Mouse (Mus musculus) left cerebral cortex, postnatal 4 days (tissue): ENCODE measurements around the gene Kif24. TPM values are rescaled to one million over a fixed set of nuclear protein-coding genes. Genes with fewer than 3 reads are reported as not detected.

Source experiments
- DNase-seq: peaks from one replicate; pipeline ENCODE4 v3.0.0-alpha.2; 2022
- intact Hi-C: fragments of 180-260 bp; cut with DNase I; formaldehyde crosslinking; loops from one replicate; pipeline ENCODE4 v1.15.1; 2025
- total RNA-seq, 2 experiments: library from RNA; stranded (reverse); gene quantifications; 2 replicates each; pipeline ENCODE4 v1.2.3; 2021

Kif24 gene
- 1 to 10 TPM; 2.9 to 4.3 TPM for total RNA-seq

GRCm38 (mm10) chr4:41464345-41465286 is at the start of gene Kif24, which contains the start of gene Nudt2:
Gene Kif24, minus strand, starts transcription at chr4:41464887.
Gene Nudt2, plus strand, starts transcription at chr4:41465151.
- intact Hi-C loops, result loop anchor here (5.0 kb wide), 1 partner anchor 243 kb away; no protein-coding TSS in a partner anchor

DNA sequence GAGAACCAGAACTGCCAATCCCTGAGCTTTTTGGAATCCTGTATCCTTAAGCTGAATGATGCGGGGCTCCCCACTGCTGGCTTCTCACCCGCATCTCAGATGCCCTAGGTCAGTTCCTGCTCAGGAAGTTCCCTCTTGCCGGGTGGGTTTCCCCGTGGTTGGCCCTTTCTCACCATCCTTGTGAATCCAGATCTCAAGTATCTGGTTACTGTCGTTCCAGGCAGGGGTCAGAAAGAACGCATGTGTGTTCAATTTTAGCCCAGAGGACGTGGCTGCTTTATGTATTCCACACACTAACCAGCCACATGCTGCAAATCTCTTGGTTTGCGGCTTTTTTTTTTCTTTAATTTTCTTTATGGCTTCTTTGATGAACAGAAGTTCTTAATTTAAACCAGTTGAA is 49.0 kb upstream of the Kif24 start:
- intact Hi-C loops, result no loop called here
- DNase-seq, result no peak

More at GRCm38 (mm10) chr4:41464345-41465286, at the start of gene Kif24, which contains the start of gene Nudt2:
- peak; percentile 99 for DNase-seq

GRCm38 (mm10) chr4:41513309-41513708 is 48.6 kb upstream of the Kif24 start:
- DNase-seq, result peak; percentile 84
- intact Hi-C loops, result no loop called here

GRCm38 (mm10) chr4:41507998-41508397 is 43.3 kb upstream of the Kif24 start:
- DNase-seq, result no peak
- intact Hi-C loops, result no loop called here

DNA sequence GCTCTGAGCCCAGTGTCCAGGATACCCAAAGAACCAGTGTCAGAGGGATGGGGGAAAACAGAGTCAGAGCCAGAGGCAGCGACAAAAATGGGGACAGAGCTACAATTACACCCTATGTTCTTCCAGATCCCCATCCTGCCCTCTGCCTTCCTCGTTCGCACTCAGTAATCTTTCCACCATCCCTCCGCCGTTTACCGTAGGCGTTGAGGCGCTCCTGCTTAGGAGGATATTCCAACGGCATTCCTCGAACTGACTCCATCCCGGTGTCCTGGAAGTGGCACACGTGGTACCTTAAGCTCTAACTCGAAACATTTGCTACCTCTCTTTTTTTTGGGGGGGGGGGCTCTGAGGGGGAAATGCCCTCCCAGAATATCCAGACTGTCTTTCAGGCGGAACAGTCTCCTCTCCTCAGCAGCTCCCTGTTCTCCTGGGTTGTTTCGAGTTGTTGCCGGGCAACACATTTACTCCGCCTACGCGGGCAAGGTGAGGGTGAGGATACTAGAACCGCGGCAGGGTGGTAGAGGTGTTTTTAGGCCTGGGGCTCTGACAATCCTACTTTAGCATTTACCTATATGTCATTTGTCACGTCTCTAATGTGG is 42.7 kb upstream of the Kif24 start:
- DNase-seq, result no peak
- intact Hi-C loops, result no loop called here

DNA sequence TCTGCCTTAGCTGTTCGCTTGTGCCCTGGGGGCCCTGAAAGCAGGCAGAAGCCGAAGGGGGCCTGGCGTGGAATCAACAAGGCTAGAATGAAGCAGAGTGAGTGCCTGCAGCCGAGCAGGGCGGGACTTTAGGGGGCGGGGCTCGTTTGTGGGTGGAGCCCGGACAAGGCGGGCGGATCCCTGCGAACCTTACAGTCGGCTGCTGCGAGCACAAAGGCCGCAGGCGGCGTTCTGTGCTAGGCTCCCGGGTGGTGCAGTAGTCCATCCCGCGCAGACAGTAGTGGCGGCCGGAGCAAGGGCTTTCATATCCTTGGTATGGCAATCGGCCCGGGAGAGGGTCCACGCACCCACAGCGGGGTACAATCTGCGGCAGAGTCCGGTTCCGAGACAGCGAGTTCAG is 42.2 kb upstream of the Kif24 start:
- peak; percentile 93 for DNase-seq
- intact Hi-C loops, result no loop called here

DNA sequence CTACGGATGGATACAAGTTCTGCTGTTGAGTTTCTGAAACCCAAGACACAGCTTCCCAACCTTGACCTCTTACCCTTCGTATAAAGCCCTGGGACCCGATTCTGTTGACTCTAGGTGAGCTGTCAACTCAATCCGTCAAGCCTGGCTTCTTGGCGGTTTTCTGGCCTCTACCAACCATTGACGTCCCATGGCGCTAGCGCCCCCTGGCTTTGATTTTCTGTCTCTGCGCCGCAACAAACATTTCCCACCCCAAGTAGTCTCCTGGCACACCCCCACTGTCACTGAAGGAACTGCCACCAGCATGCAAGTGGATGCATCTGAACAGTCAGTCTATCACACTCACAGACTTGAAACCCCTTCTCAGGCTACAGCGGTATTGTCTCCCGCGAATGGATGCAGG is 41.5 kb upstream of the Kif24 start:
- peak; percentile 71 for DNase-seq
- intact Hi-C loops, result no loop called here

DNA sequence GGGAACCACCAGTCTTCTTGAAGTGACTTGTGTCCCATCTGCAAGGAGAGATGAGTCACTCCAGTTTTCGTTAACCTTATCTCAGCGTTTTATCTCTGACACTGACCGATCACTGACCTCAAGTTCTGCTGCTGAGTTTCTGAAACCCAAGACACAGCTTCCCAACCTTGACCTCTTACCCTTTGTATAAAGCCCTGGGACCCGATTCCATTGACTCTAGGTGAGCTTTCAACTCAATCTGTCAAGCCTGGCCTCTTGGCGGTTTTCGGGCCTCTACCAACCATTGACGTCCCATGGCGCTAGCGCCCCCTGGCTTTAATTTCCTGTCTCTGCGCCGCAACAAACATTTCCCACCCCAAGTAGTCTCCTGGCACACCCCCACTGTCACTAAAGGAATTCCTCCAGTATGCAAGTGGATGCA is 40.5 kb upstream of the Kif24 start:
- peak; percentile 26 for DNase-seq
- intact Hi-C loops, result no loop called here

- intact Hi-C loops, result no loop called here
- no peak for DNase-seq
These were observed 39.6 kb upstream of the Kif24 start for GRCm38 (mm10) chr4:41504325-41504724.

DNA sequence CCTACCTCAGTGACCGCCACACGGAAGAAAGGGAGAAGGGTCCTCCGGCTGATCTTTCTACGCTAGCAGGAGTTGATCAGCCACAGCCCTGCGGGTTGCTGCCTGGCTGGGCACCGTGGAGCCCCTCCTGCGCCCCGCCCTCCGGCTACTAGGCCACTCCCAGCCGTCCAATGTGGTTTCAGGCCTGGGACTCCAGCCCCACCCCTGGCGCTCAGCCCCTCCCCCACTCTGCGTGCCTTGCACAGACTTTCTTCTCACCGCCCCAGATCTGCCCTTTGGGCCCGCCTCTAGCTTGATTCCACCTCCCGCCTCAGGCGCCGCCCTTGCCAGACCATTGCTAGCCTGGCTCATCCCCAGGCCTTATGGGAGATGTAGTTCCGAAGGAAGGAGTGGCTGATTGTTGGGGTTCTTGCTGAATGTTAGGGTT is 38.3 kb upstream of the Kif24 start, which contains the start of gene AI464131:
AI464131 (minus strand) TSS at position 91 of the 427 bp plus-strand sequence.
- intact Hi-C loops, result no loop called here

GRCm38 (mm10) chr4:41502171-41502940 is 37.7 kb upstream of the Kif24 start:
- peak; percentile 29 for DNase-seq
- intact Hi-C loops, result no loop called here

More for the DNA sequence above, 38.3 kb upstream of the Kif24 start, which contains the start of gene AI464131:
- DNase-seq, result peak; percentile 99

DNA sequence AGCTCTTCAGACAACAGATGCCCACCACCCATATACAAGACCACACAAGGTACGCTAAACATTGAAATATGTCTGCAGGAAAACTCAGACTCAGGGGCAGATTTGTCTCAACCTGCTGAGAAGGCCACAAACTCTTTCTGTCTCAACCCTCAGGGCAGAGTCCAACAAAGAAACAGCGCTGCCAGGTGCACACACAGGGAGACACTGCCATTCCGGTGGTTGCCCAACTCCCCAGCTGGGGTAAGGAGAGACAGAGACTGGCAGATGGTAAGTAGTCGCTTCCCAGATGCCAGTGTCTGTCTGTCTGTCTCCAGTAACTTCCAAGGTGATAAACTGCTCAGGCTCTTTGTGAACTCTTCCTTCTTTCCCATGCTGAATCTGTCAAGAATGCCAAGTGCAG is 36.1 kb upstream of the Kif24 start:
- intact Hi-C loops, result no loop called here
- no peak for DNase-seq

DNA sequence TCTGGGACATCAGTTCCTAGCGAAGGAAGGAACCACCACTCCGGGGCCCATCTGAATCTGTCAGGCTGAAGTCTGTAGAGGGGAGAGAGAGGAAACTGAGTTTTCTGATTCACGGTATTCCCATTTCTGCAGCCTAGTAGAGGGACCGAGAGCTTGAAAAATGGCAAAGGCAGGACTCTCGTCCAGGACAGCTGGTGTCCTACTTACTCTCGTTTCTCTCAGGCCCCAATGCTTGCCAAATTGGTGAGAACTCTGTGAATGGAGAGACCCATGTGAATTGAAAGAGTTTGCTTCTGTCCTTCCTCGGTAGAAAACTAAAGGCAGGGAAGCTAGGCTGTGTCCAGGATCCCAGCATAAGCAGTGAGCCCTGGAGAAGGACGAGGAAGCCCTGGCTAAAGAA is 34.9 kb upstream of the Kif24 start:
- intact Hi-C loops, result no loop called here
- no peak for DNase-seq

GRCm38 (mm10) chr4:41498921-41499391 is 34.3 kb upstream of the Kif24 start:
- DNase-seq, result peak; percentile 26
- intact Hi-C loops, result no loop called here

- no peak for DNase-seq
- intact Hi-C loops, result no loop called here
These were observed 33.5 kb upstream of the Kif24 start for GRCm38 (mm10) chr4:41497995-41498845.

DNA sequence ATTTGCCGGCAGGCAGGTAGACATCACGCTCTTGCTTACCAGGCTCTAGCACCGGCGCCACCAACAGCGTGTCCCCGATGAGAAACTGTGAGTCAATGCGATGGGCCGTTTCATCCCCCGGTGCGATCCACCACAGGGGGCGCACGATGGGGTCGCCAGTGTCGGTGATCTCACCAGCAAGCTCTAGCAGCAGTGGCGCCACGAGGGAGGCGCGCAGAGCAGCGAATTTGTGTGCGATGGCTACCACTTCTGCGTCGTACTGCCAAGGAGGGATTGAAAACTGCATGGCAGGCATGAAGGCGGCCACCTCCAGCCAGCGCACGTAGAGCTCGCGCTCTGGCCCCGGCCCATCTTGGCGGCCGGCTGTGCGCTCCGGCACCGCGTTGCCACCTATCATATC is 32.9 kb upstream of the Kif24 start:
- DNase-seq, result peak; percentile 25
- intact Hi-C loops, result no loop called here

DNA sequence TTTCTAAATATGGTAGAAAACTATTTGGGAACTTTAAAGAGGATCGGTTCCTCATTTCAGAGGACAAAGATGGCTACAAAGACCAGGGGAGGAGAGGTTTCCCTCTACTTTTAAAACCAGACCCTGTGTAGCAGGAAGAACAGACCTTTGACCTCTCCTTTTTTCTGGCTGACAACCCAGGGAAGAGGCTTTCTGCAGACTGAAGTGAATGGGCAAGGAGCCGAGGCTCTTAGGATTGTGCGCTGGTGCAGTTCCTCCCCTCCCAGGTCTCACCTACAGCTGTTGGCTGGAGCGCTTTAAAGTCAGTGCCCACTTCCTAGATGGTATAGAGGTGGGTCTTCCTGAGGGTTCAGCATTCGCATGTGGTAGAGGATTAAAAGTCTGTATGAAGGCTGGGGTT is 32.4 kb upstream of the Kif24 start:
- intact Hi-C loops, result no loop called here
- DNase-seq, result no peak

- intact Hi-C loops, result no loop called here
- DNase-seq, result peak; percentile 61
These were observed 31.2 kb upstream of the Kif24 start for GRCm38 (mm10) chr4:41495850-41496249.

DNA sequence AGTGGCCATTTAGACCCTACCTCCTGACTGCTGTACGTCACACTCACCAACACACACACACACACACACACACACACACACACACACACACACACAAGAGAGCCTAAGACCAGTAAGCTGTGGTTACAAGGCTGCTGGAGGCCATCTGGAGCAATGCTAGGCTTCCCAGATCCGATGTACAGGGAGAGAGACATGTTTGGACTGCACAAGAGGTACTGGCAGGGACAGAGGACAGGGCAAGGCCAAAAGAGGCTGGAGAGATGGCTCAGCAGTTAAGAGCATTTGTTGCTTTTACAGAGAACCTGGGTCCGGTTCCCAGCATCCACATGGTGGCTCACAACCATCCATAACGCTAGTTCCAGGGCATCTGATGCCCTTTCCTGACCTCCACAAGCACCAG is 30.4 kb upstream of the Kif24 start:
- DNase-seq, result no peak
- intact Hi-C loops, result no loop called here

- no peak for DNase-seq
- intact Hi-C loops, result no loop called here
These were observed 29.7 kb upstream of the Kif24 start for GRCm38 (mm10) chr4:41494378-41494777.
